Mouse (Mus musculus): ENCODE data around the gene Fbxw17. TPM values are rescaled to one million over a fixed set of nuclear protein-coding genes. Genes with fewer than 3 reads are reported as not detected.
"Not testable (repeated sequence)": the region's sequence is repeated elsewhere in the genome, so short reads cannot be mapped to it uniquely, and the experiment has no call there.

The Fbxw17 gene
- polyA plus RNA-seq, 1 experiment from 2014 or later, result 11.5 TPM

- no peaks in the 10 kb centered on the region for H3K9me3 ChIP-seq (ENCODE audit: control insufficient read depth, low read length)
- H3K4me1 ChIP-seq (replicated peaks; ENCODE audit: control insufficient read depth, insufficient read depth), result no peaks in the 10 kb centered on the region
- WGBS, result 95% methylated on average over 2 of the region's 2 CpGs
- no peaks in the 10 kb centered on the region for H3K27me3 ChIP-seq (ENCODE audit: control insufficient read depth, insufficient read depth, low read length)
- no peak overlapping the region for H3K9ac ChIP-seq (ENCODE audit: low read length)
- H3K36me3 ChIP-seq (ENCODE audit: control insufficient read depth, insufficient read depth, low read length), result peaks cover 41% of the 10 kb centered on the region
- DNase-seq (ENCODE audit: low spot score), result no peak
- H3K4me2 ChIP-seq (replicated peaks; ENCODE audit: low read depth), result no peak overlapping the region
- TF ChIP-seq CTCF (IDR thresholded peaks at IDR 0.05; ENCODE audit: low read depth) (no peak), EP300 (optimal IDR thresholded peaks at IDR 0.05) (no peak)
- H3K27ac ChIP-seq (replicated peaks), result no peak overlapping the region
- H3K4me3 ChIP-seq (ENCODE audit: low read depth, low read length), result no peak overlapping the region
- ATAC-seq (ENCODE audit: low FRiP score, low TSS enrichment), result no peak
Observed at GRCm38 (mm10) chr13:50424517-50424916, 6.9 kb downstream of the Fbxw17 start.

- H3K27me3 ChIP-seq (ENCODE audit: control insufficient read depth, insufficient read depth, low read length), result no peaks in the 10 kb centered on the region
- peaks cover 41% of the 10 kb centered on the region for H3K36me3 ChIP-seq (ENCODE audit: control insufficient read depth, insufficient read depth, low read length)
- H3K27ac ChIP-seq (replicated peaks), result no peak overlapping the region
- 83% methylated on average over 4 of the region's 4 CpGs for WGBS
- ATAC-seq (ENCODE audit: low FRiP score, low TSS enrichment), result no peak
- TF ChIP-seq EP300 (optimal IDR thresholded peaks at IDR 0.05) (no peak), CTCF (IDR thresholded peaks at IDR 0.05; ENCODE audit: low read depth) (no peak)
- H3K9ac ChIP-seq (ENCODE audit: low read length), result no peak overlapping the region
- no peak overlapping the region for H3K4me3 ChIP-seq (ENCODE audit: low read depth, low read length)
- no peak for DNase-seq (ENCODE audit: low spot score)
- no peaks in the 10 kb centered on the region for H3K4me1 ChIP-seq (replicated peaks; ENCODE audit: control insufficient read depth, insufficient read depth)
- no peaks in the 10 kb centered on the region for H3K9me3 ChIP-seq (ENCODE audit: control insufficient read depth, low read length)
- H3K4me2 ChIP-seq (replicated peaks; ENCODE audit: low read depth), result no peak overlapping the region
Observed at GRCm38 (mm10) chr13:50426686-50427085, 9.0 kb downstream of the Fbxw17 start.

- Histone ChIP-seq H3K27ac (replicated peaks) (no peak within 1 kb of the TSS), H3K4me2 (replicated peaks; ENCODE audit: low read depth) (no peak within 1 kb of the TSS), H3K9ac (ENCODE audit: low read length) (no peak within 1 kb of the TSS), H3K27me3 (ENCODE audit: control insufficient read depth, insufficient read depth, low read length) (no peaks in the 10 kb centered on the region), H3K4me3 (ENCODE audit: low read depth, low read length) (no peak within 1 kb of the TSS), H3K4me1 (replicated peaks; ENCODE audit: control insufficient read depth, insufficient read depth) (no peaks in the 10 kb centered on the region), H3K36me3 (ENCODE audit: control insufficient read depth, insufficient read depth, low read length) (no peaks in the 10 kb centered on the region), H3K9me3 (ENCODE audit: control insufficient read depth, low read length) (no peaks in the 10 kb centered on the region)
- no peak for DNase-seq (ENCODE audit: low spot score)
- TF ChIP-seq CTCF (IDR thresholded peaks at IDR 0.05; ENCODE audit: low read depth) (no peak), EP300 (optimal IDR thresholded peaks at IDR 0.05) (no peak)
- ATAC-seq (ENCODE audit: low FRiP score, low TSS enrichment), result no peak
- 91% methylated on average over 2 of the region's 2 CpGs for WGBS
Observed at GRCm38 (mm10) chr13:50443812-50444211, 26.1 kb downstream of the Fbxw17 start, which contains the start of gene Gm47429. Gm47429 (minus strand) TSS chr13:50443912.

GRCm38 (mm10) chr13:50445261-50445660, 27.6 kb downstream of the Fbxw17 start:
- no peak for DNase-seq (ENCODE audit: low spot score)
- Histone ChIP-seq H3K4me2 (replicated peaks; ENCODE audit: low read depth) (no peak overlapping the region), H3K4me3 (ENCODE audit: low read depth, low read length) (no peak overlapping the region), H3K9ac (ENCODE audit: low read length) (no peak overlapping the region), H3K27ac (replicated peaks) (no peak overlapping the region), H3K36me3 (ENCODE audit: control insufficient read depth, insufficient read depth, low read length) (no peaks in the 10 kb centered on the region), H3K9me3 (ENCODE audit: control insufficient read depth, low read length) (no peaks in the 10 kb centered on the region), H3K4me1 (replicated peaks; ENCODE audit: control insufficient read depth, insufficient read depth) (no peaks in the 10 kb centered on the region), H3K27me3 (ENCODE audit: control insufficient read depth, insufficient read depth, low read length) (no peaks in the 10 kb centered on the region)
- WGBS, result 80% methylated on average over 4 of the region's 4 CpGs
- no peak for ATAC-seq (ENCODE audit: low FRiP score, low TSS enrichment)
- TF ChIP-seq EP300 (optimal IDR thresholded peaks at IDR 0.05) (no peak), CTCF (IDR thresholded peaks at IDR 0.05; ENCODE audit: low read depth) (no peak)

- DNase-seq (ENCODE audit: low spot score); H3K4me3 ChIP-seq (ENCODE audit: low read depth, low read length); H3K27me3 ChIP-seq (ENCODE audit: control insufficient read depth, insufficient read depth, low read length); ATAC-seq (ENCODE audit: low FRiP score, low TSS enrichment); H3K9ac ChIP-seq (ENCODE audit: low read length); H3K9me3 ChIP-seq (ENCODE audit: control insufficient read depth, low read length); H3K36me3 ChIP-seq (ENCODE audit: control insufficient read depth, insufficient read depth, low read length); H3K27ac ChIP-seq (replicated peaks); H3K4me1 ChIP-seq (replicated peaks; ENCODE audit: control insufficient read depth, insufficient read depth); H3K4me2 ChIP-seq (replicated peaks; ENCODE audit: low read depth): not testable (repeated sequence)
- WGBS, result 62% methylated on average over 9 of the region's 9 CpGs
Observed at GRCm38 (mm10) chr13:50452266-50452665, 34.6 kb downstream of the Fbxw17 start.

GRCm38 (mm10) chr13:50453426-50453825, 35.8 kb downstream of the Fbxw17 start:
- Histone ChIP-seq H3K4me1 (replicated peaks; ENCODE audit: control insufficient read depth, insufficient read depth) (no peaks in the 10 kb centered on the region), H3K9me3 (ENCODE audit: control insufficient read depth, low read length) (no peaks in the 10 kb centered on the region), H3K27ac (replicated peaks) (no peak overlapping the region), H3K4me2 (replicated peaks; ENCODE audit: low read depth) (no peak overlapping the region), H3K27me3 (ENCODE audit: control insufficient read depth, insufficient read depth, low read length) (no peaks in the 10 kb centered on the region), H3K36me3 (ENCODE audit: control insufficient read depth, insufficient read depth, low read length) (no peaks in the 10 kb centered on the region), H3K9ac (ENCODE audit: low read length) (no peak overlapping the region), H3K4me3 (ENCODE audit: low read depth, low read length) (no peak overlapping the region)
- no peak for DNase-seq (ENCODE audit: low spot score)
- WGBS, result 28% methylated on average over 4 of the region's 4 CpGs
- TF ChIP-seq CTCF (IDR thresholded peaks at IDR 0.05; ENCODE audit: low read depth) (no peak), EP300 (optimal IDR thresholded peaks at IDR 0.05) (no peak)
- ATAC-seq (ENCODE audit: low FRiP score, low TSS enrichment), result no peak

- not testable (repeated sequence) for ATAC-seq (ENCODE audit: low FRiP score, low TSS enrichment); H3K4me3 ChIP-seq (ENCODE audit: low read depth, low read length); H3K36me3 ChIP-seq (ENCODE audit: control insufficient read depth, insufficient read depth, low read length); H3K27ac ChIP-seq (replicated peaks); H3K9ac ChIP-seq (ENCODE audit: low read length); H3K27me3 ChIP-seq (ENCODE audit: control insufficient read depth, insufficient read depth, low read length); H3K4me1 ChIP-seq (replicated peaks; ENCODE audit: control insufficient read depth, insufficient read depth); H3K9me3 ChIP-seq (ENCODE audit: control insufficient read depth, low read length); H3K4me2 ChIP-seq (replicated peaks; ENCODE audit: low read depth); DNase-seq (ENCODE audit: low spot score)
- WGBS, result 72% methylated on average over 2 of the region's 2 CpGs
Observed at GRCm38 (mm10) chr13:50460433-50460832, 42.8 kb downstream of the Fbxw17 start.

Measured in stomach, postnatal 0 days (tissue).